Mouse (Mus musculus) heart, postnatal 14 days (tissue): ENCODE results near the gene Vmn1r219. TPM values are rescaled to one million over a fixed set of nuclear protein-coding genes. Genes with fewer than 3 reads are reported as not detected.
"Not testable (repeated sequence)": the region's sequence is repeated elsewhere in the genome, so short reads cannot be mapped to it uniquely, and the experiment has no call there.

Source experiments
- DNase-seq, 2 experiments: peaks; one replicate each; pipeline ENCODE4 v3.0.0; 2021 to 2022
- intact Hi-C: fragments of 180-260 bp; cut with DNase I; formaldehyde crosslinking; loops from one replicate; pipeline ENCODE4 v1.15.1; 2025
- long read RNA-seq, 2 experiments: library from polyadenylated mRNA; stranded (forward); transcript quantifications; one replicate each; pipeline ENCODE4 v2.0.0; 2021
- total RNA-seq, 2 experiments: library from RNA; stranded (reverse); gene quantifications; 2 replicates each; pipeline ENCODE4 v1.2.3; 2021

Gene Vmn1r219
- not detected for total RNA-seq
- long read RNA-seq, experiment 1 = 0 reads
- long read RNA-seq, experiment 2 = 0 reads

GRCm38 (mm10) chr13:23159012-23159411 is at the start of gene Vmn1r219:
Gene Vmn1r219 (plus strand): TSS chr13:23159312.
- no peak for DNase-seq
- intact Hi-C loops = no loop called here

- intact Hi-C loops, DNase-seq: not testable (repeated sequence)
These were observed 41.0 kb upstream of the Vmn1r219 start, which contains the start of gene Vmn1r217 for GRCm38 (mm10) chr13:23118126-23118525. Gene Vmn1r217 (minus strand): TSS chr13:23118226.

GRCm38 (mm10) chr13:23120611-23121010 is 38.5 kb upstream of the Vmn1r219 start:
- DNase-seq = no peak
- intact Hi-C loops = no loop called here

GRCm38 (mm10) chr13:23133099-23133498 is 26.0 kb upstream of the Vmn1r219 start, which contains the start of gene Vmn1r218:
Gene Vmn1r218 (plus strand): TSS chr13:23133155.
- DNase-seq = no peak
- intact Hi-C loops = no loop called here

- DNase-seq = no peak
- intact Hi-C loops = no loop called here
These were observed 25.6 kb upstream of the Vmn1r219 start for GRCm38 (mm10) chr13:23133501-23133900.

GRCm38 (mm10) chr13:23138880-23139279 is 20.2 kb upstream of the Vmn1r219 start:
- no peak for DNase-seq
- intact Hi-C loops = no loop called here

- intact Hi-C loops = no loop called here
- peak in 1 of 2 experiments; percentile 7 for DNase-seq
These were observed 1.3 kb upstream of the Vmn1r219 start for GRCm38 (mm10) chr13:23157848-23158247.

GRCm38 (mm10) chr13:23166471-23166870 is 7.4 kb downstream of the Vmn1r219 start:
- DNase-seq, intact Hi-C loops: not testable (repeated sequence)

- DNase-seq = no peak
- intact Hi-C loops = no loop called here
These were observed 28.8 kb downstream of the Vmn1r219 start, which contains the start of gene Vmn1r220 for GRCm38 (mm10) chr13:23187875-23188274. Gene Vmn1r220 (minus strand): TSS chr13:23187975.

- intact Hi-C loops, DNase-seq: not testable (repeated sequence)
These were observed 44.8 kb downstream of the Vmn1r219 start for GRCm38 (mm10) chr13:23203885-23204284.

GRCm38 (mm10) chr13:23213827-23214226 is 54.7 kb downstream of the Vmn1r219 start, which contains the start of gene Vmn1r221:
Gene Vmn1r221 (plus strand): TSS chr13:23214127.
- intact Hi-C loops, DNase-seq: not testable (repeated sequence)

Other genes starting within 250 kb of the Vmn1r219 start
- not detected for gene Vmn1r213, start 151.7 kb upstream of the Vmn1r219 start, total RNA-seq
- gene Vmn1r214, start 128.9 kb upstream of the Vmn1r219 start, total RNA-seq = not detected
- not detected for gene Vmn1r215, start 91.3 kb upstream of the Vmn1r219 start, total RNA-seq
- not detected for gene Vmn1r217, start 41.1 kb upstream of the Vmn1r219 start, total RNA-seq
- not detected for gene Vmn1r218, start 26.2 kb upstream of the Vmn1r219 start, total RNA-seq
- not detected for gene Vmn1r220, start 28.7 kb downstream of the Vmn1r219 start, total RNA-seq
- gene Vmn1r221, start 54.8 kb downstream of the Vmn1r219 start, total RNA-seq = not detected
- not detected for gene Vmn1r222, start 76.6 kb downstream of the Vmn1r219 start, total RNA-seq
- not detected for gene Vmn1r223, start 87.8 kb downstream of the Vmn1r219 start, total RNA-seq
- gene Zfp322a, start 209.9 kb downstream of the Vmn1r219 start, total RNA-seq = 10 to 100 TPM; 18.8 to 21.7 TPM